Mouse (Mus musculus) urinary bladder, adult 18-20 months (tissue): ENCODE results near the gene Casp9.
A peak's percentile ranks its signal among the peaks of the same experiment; 100 is the strongest.

ENCODE experiments used
- DNase-seq, 2 experiments: peaks; one replicate each; pipeline ENCODE4 v3.0.0; 2022; ENCODE audit warnings: low spot score in 2 of 2, mixed read lengths in 2 of 2

Casp9 gene

DNA sequence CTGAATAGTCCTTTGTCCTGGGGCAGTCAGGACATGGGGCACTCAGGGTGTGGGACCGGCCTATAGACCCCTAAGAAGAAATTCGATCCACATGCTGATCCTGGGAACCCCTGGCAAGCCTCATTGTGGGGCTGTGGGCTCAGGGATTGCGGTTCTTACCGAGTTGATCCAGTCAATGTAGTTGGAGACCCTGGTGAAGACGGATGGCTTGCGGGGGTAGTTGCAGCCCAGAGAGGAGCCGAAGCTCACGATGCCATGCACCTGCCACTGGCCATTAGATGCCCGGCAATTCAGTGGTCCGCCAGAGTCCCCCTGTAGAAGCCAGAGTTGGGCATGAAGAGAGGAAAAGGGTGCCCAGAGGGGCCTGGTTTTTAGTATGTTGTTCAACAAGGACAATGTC lies 24.3 kb downstream of the Casp9 start:
- DNase-seq: no peak

DNA sequence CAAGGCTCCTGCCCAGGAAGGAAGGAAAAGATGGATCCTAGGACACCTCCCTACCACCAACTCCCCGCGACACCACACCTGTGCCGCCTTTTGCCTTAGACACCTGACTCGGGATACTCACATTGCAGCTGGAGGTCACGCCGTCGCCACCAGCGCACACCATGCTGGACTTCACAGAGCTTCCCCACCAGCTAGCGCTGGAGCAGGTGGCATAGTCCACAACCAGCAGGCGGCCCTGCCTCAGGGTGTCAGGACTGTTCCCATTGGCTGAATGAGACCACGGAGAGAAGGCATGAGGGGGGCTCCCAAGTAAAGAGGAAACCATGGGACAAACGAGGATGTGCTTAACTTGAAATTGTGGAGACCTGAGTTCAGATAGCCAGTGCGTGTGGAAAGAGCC lies 25.4 kb downstream of the Casp9 start:
- DNase-seq: no peak

- DNase-seq: no peak
These were observed 25.9 kb downstream of the Casp9 start for GRCm38 (mm10) chr4:141819316-141819715.

DNA sequence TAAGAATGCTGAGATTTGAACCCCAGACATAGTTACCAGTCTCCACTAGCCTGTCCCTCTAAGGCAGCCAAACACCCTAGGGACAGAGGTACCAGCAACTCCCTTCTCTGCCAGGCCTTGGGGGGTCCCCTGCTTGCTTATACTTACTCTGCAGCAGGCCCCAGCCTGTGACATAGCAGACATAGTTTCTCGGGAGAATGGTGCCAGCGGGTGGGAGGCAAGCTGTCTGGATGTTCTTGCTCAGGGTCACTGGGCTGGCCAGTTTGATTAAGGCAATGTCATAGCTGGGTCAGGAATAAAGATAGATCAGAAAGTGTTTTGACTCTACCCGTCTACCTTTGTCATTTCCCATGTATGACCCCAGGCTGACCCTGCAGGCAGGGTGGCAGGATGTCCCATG lies 27.8 kb downstream of the Casp9 start:
- DNase-seq: no peak

DNA sequence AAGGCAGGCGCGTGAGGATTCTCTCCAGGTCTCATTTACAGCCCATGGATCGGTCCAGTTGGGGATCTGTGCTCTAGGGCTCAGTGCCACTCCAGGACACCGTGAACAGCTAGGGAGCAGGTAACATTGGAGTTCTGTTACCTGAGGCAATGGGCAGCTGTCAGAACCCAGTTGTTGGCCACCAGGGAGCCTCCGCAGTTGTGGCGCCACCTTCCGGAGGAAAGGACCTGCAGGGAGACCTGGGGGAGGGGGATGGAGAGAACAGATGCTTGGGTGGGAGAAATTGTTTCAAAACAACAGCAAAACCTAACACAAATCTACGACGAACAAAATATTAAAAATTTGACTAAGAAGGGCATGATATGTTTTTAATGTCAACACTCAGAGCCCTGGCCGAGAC lies 28.7 kb downstream of the Casp9 start:
- no peak for DNase-seq

- DNase-seq: no peak
These were observed 29.6 kb downstream of the Casp9 start for GRCm38 (mm10) chr4:141822979-141823378.

GRCm38 (mm10) chr4:141826060-141826459 lies 32.6 kb downstream of the Casp9 start, which contains the start of gene Cela2a:
TSS of gene Cela2a (minus strand) at chr4:141826160.
- DNase-seq: no peak

GRCm38 (mm10) chr4:141827401-141827800 lies 34.0 kb downstream of the Casp9 start:
- no peak for DNase-seq

- no peak for DNase-seq
These were observed 34.8 kb downstream of the Casp9 start for GRCm38 (mm10) chr4:141828177-141828576.

- no peak for DNase-seq
These were observed 37.0 kb downstream of the Casp9 start for GRCm38 (mm10) chr4:141830381-141830780.

- DNase-seq: no peak
These were observed 37.9 kb downstream of the Casp9 start for GRCm38 (mm10) chr4:141831361-141831760.

GRCm38 (mm10) chr4:141833911-141834310 lies 40.5 kb downstream of the Casp9 start:
- no peak for DNase-seq

DNA sequence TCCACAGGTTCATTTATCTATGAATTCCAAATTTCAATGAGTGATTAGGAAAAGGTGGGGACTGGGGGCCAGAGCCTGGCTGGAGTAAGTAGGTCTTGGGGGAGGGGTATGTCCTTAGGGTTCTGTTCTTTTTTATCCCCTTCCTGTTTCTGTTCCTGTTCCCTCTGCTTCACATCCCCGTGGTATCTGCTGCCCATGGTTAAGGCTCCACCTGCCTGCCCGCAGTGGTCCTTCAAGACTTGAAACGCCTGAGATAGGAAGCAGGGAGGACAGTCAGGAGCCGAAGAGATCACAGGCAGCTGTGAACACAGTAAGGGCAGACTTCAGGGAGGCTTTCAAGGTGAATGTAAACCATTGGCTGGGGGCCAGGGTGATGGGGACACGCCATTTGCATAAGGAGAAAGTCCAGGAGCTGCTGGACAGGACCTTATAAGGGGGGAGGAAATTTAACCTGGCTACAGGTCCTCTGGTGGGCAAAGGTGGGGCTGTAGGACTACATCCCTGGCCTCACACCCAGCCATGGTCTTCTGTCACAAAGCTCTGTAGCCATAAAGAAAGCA lies 41.2 kb downstream of the Casp9 start:
- no peak for DNase-seq

- no peak for DNase-seq
These were observed 52.6 kb downstream of the Casp9 start, which contains the start of gene Ctrc for GRCm38 (mm10) chr4:141845999-141846398. TSS of gene Ctrc (minus strand) at chr4:141846359.

GRCm38 (mm10) chr4:141853437-141853836 lies 60.0 kb downstream of the Casp9 start:
- no peak for DNase-seq

DNA sequence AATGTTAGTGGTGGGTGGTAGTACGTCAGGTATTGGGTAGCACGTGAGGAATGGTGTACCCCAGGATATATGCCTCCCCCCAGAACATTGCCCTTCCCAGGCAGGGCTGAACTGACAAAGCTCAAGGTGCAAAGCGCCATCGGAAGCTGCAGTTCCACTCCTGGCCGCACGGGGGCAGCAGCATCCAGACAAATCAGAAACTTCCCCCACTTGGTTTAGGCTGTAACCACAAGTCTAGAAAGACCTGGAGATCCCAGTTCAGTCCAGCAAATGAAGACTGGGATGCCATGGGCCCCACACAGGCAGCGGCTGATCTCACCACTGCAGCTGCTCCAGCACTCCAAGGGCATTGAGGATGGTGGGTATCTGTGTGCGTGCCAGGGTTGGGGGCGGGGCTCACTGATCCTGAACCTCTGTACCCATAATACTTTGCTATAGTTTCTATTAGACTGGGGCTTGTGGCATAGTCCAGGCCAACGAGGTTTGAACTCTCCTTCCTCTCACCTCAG lies 64.1 kb downstream of the Casp9 start:
- peak; percentile 65 to 70 for DNase-seq

DNA sequence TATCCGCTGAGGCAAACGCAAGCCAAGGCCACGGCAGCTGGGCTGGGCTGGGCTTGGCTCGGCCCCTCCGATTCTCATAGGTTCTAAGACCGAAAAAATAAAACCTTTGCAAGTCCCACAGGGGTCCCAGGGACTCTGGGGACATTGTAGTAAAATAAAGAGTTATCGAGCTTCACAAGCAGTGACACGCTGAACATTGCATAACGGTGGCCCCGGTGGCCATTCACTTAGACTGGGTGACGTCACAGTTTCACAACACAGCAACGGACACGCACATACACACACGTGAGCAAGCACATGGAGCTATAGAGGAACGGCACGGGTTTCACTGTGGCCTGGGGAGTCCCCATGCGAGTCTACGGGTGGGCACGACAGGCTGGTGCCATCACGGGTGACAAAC lies 65.1 kb downstream of the Casp9 start:
- DNase-seq: no peak

DNA sequence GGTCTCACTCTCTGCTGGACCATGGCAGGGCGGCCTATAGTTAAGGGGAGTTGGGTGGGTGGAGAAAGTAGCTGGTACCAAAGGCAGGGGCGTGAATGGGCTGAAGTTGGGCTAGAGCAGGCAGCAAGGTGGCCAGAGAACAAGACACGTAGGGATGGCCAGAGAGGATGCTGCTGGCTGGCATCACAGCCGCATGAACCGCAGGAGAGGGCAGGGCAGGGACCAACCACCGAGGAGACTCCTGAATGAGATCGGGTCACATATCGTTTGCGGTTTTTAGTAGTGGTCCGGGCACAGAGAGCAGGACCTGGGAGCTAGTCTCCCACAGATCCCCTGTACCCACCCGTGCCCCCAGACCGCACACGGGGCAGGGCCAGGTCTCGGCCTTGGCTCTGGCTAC lies 65.9 kb downstream of the Casp9 start:
- no peak for DNase-seq

DNA sequence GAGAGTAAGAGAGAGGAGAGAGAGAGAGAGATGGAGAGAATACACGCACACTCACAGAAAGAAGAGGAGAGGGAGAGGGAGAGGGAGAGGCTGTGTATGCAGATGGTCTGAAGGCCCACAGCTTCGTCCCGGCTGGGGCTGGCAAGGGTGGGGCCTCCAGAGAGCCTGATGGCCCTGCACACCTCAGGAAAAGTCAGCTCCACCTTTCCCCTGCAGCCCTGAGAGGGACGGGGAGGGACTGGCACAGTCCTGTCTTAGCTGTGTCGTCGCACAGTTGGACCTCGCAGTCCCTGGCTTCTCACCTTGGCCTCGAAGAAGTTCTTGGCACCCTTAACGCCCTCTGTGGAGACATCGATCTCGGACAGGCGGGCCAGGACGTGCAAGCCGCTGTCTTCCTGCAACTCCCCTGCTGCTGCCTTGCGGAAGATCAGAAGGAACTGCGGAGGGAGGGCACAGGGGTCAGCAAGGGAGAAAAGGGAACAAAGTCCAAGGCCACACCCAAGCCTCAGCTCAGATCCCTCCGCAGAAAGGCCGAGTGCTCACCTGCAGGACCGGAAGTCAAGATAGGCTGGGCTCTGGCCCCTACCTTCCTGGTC lies 66.9 kb downstream of the Casp9 start:
- no peak for DNase-seq

DNA sequence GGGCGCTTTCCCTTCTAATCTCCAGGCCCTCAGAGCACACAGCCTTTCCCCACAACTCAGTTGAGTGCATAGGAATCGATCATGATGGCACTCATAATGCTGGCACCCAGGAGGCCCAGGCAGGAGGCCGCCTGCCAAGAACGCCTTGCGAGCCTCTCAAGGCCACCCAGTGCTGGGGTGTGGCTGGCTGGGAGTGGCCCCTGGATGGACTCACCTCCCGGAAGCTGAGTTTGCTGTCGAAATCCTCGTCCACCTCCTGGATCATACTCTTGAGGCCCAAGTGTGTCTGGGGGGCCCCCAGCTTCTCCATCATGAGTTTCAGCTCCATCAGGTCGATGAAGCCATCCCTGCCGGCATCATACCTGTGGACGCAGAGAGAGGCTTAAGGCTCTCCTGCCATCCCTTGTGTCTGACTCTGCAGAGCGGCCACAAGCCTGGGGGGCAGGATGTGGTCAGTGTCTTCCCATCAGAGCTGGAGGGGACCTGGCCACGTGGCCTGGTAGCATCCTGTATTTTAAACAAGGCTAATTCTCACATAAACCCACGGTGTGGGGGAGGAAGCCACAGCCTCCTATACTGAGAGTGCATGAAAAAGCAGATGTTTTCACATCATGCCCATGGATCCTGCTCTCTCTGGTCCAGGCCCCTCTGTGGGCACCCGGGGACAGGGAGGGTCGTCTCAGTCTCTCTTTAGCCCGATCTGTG lies 68.3 kb downstream of the Casp9 start:
- DNase-seq: no peak

DNA sequence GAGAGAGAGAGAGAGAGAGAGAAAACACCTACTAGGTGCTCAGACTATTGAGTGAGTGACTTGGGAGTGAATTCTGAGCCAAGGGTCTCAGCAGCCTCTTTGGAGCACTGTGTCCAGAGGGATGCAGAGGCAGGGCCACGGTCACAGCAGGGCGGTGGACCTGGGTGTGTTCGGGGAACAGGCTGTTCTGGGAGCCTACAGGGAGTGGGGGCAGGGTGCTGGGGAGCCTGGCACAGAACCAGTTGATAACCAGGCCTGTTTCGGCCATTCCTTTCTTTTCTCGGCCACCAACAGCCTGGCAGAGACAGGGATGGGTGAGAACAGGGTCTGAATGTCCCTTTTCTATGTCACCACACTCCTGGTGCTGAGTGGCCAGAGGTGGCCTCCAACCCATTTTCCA lies 69.5 kb downstream of the Casp9 start:
- DNase-seq: no peak

GRCm38 (mm10) chr4:141863726-141864280 lies 70.4 kb downstream of the Casp9 start:
- DNase-seq: no peak

GRCm38 (mm10) chr4:141864506-141864905 lies 71.1 kb downstream of the Casp9 start:
- no peak for DNase-seq
